Comparison of ENCODE assay signal across 8 mouse cellular contexts in genomic region chr14:34769567-34770158, GRCm38 (mm10). TPM values are rescaled to one million over a fixed set of nuclear protein-coding genes. Genes with fewer than 3 reads are reported as not detected.
A peak's percentile ranks its signal among the peaks of the same experiment; 100 is the strongest.
DNase-seq lines count a peak whose midpoint lies in the region; ATAC-seq and TF ChIP-seq lines count a peak whose summit lies in the region.

No protein-coding gene starts in this region.

- no peaks in the 10 kb centered on the region for H3K9me3 ChIP-seq in embryonic facial prominence, embryonic 15.5 days (replicated peaks)
- no peaks in the 10 kb centered on the region for H3K9me3 ChIP-seq in hindbrain, postnatal 0 days (ENCODE audit: low read length)
- H3K9me3 ChIP-seq in limb, embryonic 12.5 days = no peaks in the 10 kb centered on the region

- WGBS in embryonic facial prominence, embryonic 15.5 days = 17% methylated on average over 32 of the region's 32 CpGs
- 20% methylated on average over 32 of the region's 32 CpGs for WGBS in hindbrain, postnatal 0 days
- WGBS in limb, embryonic 12.5 days = 15% methylated on average over 32 of the region's 32 CpGs

- peak overlapping the region; percentile 45 for H3K4me3 ChIP-seq in embryonic facial prominence, embryonic 15.5 days (replicated peaks)
- H3K4me3 ChIP-seq in hindbrain, postnatal 0 days (ENCODE audit: low read length) = peak overlapping the region; percentile 43
- peak overlapping the region; percentile 49 for H3K4me3 ChIP-seq in limb, embryonic 12.5 days (replicated peaks)

- TF ChIP-seq CTCF in hindbrain, postnatal 0 days (IDR thresholded peaks at IDR 0.05; ENCODE audit: low read depth) = no peak

- H3K4me2 ChIP-seq in embryonic facial prominence, embryonic 15.5 days (replicated peaks) = peak overlapping the region; percentile 81
- peak overlapping the region; percentile 93 for H3K4me2 ChIP-seq in hindbrain, postnatal 0 days (ENCODE audit: low read depth, low read length)
- H3K4me2 ChIP-seq in limb, embryonic 12.5 days = peak overlapping the region; percentile 97

- peak; percentile 8 for ATAC-seq in activated CD4-positive, CD25-positive, alpha-beta regulatory T cell, adult 4 months
- 0 out of 2 replicates have a peak, but pooled peaks have one; percentile 13 for ATAC-seq in embryonic facial prominence, embryonic 15.5 days (ENCODE audit: insufficient number of reproducible peaks, low FRiP score, low TSS enrichment, low read depth)
- ATAC-seq in hindbrain, postnatal 0 days = peak; percentile 68
- peak; percentile 43; the same call in 1 of the 2 replicates for ATAC-seq in limb, embryonic 12.5 days (ENCODE audit: insufficient number of reproducible peaks, insufficient read depth, low FRiP score, low TSS enrichment, low read depth)

- no peaks in the 10 kb centered on the region for H3K36me3 ChIP-seq in embryonic facial prominence, embryonic 15.5 days
- H3K36me3 ChIP-seq in hindbrain, postnatal 0 days (ENCODE audit: insufficient read depth, low read length) = no peaks in the 10 kb centered on the region
- no peaks in the 10 kb centered on the region for H3K36me3 ChIP-seq in limb, embryonic 12.5 days

- peaks cover 11% of the 10 kb centered on the region; the same call in 1 of the 2 replicates for H3K4me1 ChIP-seq in embryonic facial prominence, embryonic 15.5 days
- H3K4me1 ChIP-seq in hindbrain, postnatal 0 days (ENCODE audit: insufficient read depth, low read length) = no peaks in the 10 kb centered on the region
- peaks cover 15% of the 10 kb centered on the region for H3K4me1 ChIP-seq in limb, embryonic 12.5 days (replicated peaks)

- peak overlapping the region; percentile 31; the same call in 1 of the 2 replicates for H3K9ac ChIP-seq in embryonic facial prominence, embryonic 15.5 days
- peak overlapping the region; percentile 59 for H3K9ac ChIP-seq in hindbrain, postnatal 0 days (replicated peaks; ENCODE audit: low read length)
- peak overlapping the region; percentile 54 for H3K9ac ChIP-seq in limb, embryonic 12.5 days (replicated peaks)

- DNase-seq in heart, adult 11 months = peak; percentile 89
- no peak for DNase-seq in heart, adult 8-10 months (ENCODE audit: low spot score)
- peak; percentile 48 for DNase-seq in hindbrain, postnatal 0 days (ENCODE audit: low spot score)
- DNase-seq in naive thymus-derived CD4-positive, alpha-beta T cell, adult 2 months (ENCODE audit: low read depth) = peak; percentile 61
- peak; percentile 36 for DNase-seq in thymus, postnatal 14 days

- H3K27ac ChIP-seq in embryonic facial prominence, embryonic 15.5 days (replicated peaks) = no peak overlapping the region
- H3K27ac ChIP-seq in hindbrain, postnatal 0 days = no peak overlapping the region
- H3K27ac ChIP-seq in limb, embryonic 12.5 days = no peak overlapping the region

- no peaks in the 10 kb centered on the region for H3K27me3 ChIP-seq in embryonic facial prominence, embryonic 15.5 days
- no peaks in the 10 kb centered on the region for H3K27me3 ChIP-seq in hindbrain, postnatal 0 days (ENCODE audit: insufficient read depth, low read length)
- peaks cover 16% of the 10 kb centered on the region for H3K27me3 ChIP-seq in limb, embryonic 12.5 days

RNA-seq across cellular contexts. Expression of gene Grid1, which starts 50.2 kb away (rescaled TPM):
- total RNA-seq in heart, adult 8-10 months (2022) = under 1 TPM in 1 of 4 experiments, not detected in 3; 0.22 TPM
- polyA plus RNA-seq in activated CD4-positive, CD25-positive, alpha-beta regulatory T cell, adult 4 months (2017; shearing (Covaris generic)) = not detected
- polyA plus RNA-seq in embryonic facial prominence, embryonic 15.5 days (2015; fragmentation: Nextera tagmentation; extraction: Ambion mirVana) = 1.4 and 1.5 TPM in 2 replicates
- total RNA-seq in hindbrain, postnatal 0 days (2014; rRNA removed) = 33.7 and 36.7 TPM in 2 replicates
- 8.1 and 8.6 TPM in 2 replicates for polyA plus RNA-seq in hindbrain, postnatal 0 days (2015; fragmentation: Nextera tagmentation; extraction: Ambion mirVana)
- polyA plus RNA-seq in limb, embryonic 12.5 days (2016; fragmentation: Nextera tagmentation; extraction: Ambion mirVana) = 0.24 and 1.00 TPM in 2 replicates

Comparison
In these comparisons a context has a peak if more than half of its experiments do, and no peak if none do; other contexts are left out.
1. ATAC-seq: peak in every context shown above with its lines; median percentile 68 in hindbrain, postnatal 0 days; 43 in limb, embryonic 12.5 days; 13 in embryonic facial prominence, embryonic 15.5 days; 8 in activated CD4-positive, CD25-positive, alpha-beta regulatory T cell, adult 4 months.